Mouse (Mus musculus): Measurements from ENCODE around the gene Kptn.

DNA sequence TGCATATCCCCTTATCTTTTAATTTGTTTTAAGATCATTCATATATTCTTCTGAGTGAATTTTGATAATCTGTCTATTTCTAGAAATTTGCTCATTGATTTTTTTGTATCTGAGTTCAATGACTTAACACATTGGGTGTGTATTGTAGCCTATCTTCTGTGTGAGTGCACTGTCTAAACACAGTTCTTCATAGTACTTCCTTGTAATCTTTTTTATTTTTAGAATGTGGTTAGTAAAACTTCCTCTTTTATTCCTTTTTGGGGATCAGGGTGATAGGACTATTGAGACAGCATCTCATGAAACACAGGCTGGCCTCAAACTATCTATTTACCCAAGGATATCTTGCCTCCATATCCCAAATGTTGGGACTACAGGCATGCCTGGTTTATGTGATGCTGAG lies 48.8 kb upstream of the Kptn start:
- TF ChIP-seq CTCF (conservative IDR thresholded peaks at IDR 0.05; ENCODE audit: insufficient read depth, insufficient read length, low read depth, low read length) (no peak), POLR2A (IDR thresholded peaks at IDR 0.05; ENCODE audit: low read depth, low read length) (no peak)
